Mouse (Mus musculus) retina, adult 2 months (tissue): ENCODE measurements around the gene B3gnt6.
A peak's percentile ranks its signal among the peaks of the same experiment; 100 is the strongest.
"Not testable (repeated sequence)": the region's sequence is repeated elsewhere in the genome, so short reads cannot be mapped to it uniquely, and the experiment has no call there.

Experiments used
- DNase-seq: peaks from one replicate; pipeline ENCODE4 v3.0.0-alpha.2; 2012; ENCODE audit warnings: low read depth, low spot score

B3gnt6 gene

GRCm38 (mm10) chr7:98199381-98199780 is at the start of gene B3gnt6:
Gene B3gnt6 (minus strand): TSS chr7:98199481.
- no peak for DNase-seq

DNA sequence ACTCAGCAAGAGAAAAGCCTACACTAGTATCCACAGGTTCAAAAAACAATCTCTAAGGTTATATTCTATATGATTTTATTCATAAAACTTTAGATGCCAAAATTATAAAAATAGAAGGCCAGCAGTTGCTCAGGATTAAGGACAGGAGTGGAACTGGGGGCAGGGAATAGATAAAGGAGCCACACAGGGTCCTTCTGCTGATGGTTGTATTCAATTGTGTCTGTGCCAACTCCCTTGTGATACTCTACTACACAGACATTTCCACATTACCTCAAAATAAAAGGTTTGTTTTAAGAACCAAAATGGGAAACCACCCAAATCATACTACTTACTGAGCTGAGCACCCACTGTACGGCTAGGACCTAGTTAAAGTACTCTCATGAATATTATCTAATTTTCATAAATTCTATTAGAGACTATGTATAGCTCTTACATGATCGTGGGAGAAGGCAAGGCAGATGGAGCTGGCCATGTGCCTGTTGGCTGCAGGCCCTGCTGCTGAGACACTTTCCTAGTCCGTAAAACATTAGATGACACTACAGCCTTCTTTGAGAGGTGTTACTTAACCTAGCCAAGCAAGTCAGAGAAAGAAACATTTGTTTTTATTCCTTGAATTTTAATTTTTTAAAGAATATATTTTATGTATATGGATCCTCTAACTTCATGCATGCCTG is 37.5 kb upstream of the B3gnt6 start:
- DNase-seq: no peak

- no peak for DNase-seq
Observed at GRCm38 (mm10) chr7:98223796-98224195, 24.5 kb upstream of the B3gnt6 start.

DNA sequence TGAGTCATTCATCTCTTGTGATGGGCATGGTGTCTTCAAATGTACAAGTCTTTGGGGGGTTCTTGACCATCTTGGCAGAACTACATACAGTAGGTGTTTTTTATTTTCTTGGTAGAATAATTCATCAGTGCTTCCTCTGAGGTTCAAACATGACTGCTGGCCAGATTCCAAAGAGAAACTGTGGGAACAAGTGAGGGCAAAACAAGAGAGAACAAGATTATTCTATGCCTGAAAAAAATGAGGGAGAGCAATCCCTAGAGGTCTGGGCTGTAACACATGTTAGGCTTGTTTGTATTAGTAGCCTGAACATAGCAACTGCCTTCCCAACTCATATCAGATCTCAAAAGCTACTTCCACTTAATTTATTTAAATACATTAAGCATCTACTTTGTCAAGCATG is 17.4 kb upstream of the B3gnt6 start:
- DNase-seq: no peak

- no peak for DNase-seq
Observed at GRCm38 (mm10) chr7:98202946-98203345, 3.7 kb upstream of the B3gnt6 start.

- no peak for DNase-seq
Observed at GRCm38 (mm10) chr7:98201493-98202028, 2.3 kb upstream of the B3gnt6 start.

GRCm38 (mm10) chr7:98200396-98200795 is 1.1 kb upstream of the B3gnt6 start:
- no peak for DNase-seq

GRCm38 (mm10) chr7:98195151-98195801 is 4.0 kb downstream of the B3gnt6 start:
- DNase-seq: no peak

GRCm38 (mm10) chr7:98194026-98194792 is 5.1 kb downstream of the B3gnt6 start:
- no peak for DNase-seq

DNA sequence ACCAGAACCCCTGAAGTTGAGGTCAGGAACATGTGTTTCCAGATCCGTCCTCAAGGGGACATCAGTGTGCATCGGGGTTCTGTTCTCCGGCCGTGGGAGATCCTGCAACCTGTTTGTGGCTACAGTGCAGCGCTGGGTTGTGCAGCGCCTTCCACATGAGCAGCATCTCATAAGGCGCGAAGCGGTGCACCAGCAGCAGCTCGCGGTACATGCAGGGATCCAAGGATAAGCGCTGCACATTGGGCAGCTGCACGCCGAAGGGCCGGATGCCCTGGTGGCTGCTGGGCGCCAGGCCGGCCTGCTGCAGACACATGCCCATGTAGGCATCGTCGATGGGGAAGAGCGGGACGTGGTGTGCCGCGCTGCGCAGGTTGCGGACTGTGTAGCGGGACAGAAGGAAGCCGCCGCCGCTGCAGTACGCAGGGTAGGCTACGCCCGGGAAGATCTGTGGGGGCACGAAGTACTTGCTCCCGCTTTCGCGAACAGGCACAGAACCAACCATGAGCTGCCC is 5.7 kb downstream of the B3gnt6 start:
- no peak for DNase-seq

- no peak for DNase-seq
Observed at GRCm38 (mm10) chr7:98191571-98192250, 7.6 kb downstream of the B3gnt6 start.

DNA sequence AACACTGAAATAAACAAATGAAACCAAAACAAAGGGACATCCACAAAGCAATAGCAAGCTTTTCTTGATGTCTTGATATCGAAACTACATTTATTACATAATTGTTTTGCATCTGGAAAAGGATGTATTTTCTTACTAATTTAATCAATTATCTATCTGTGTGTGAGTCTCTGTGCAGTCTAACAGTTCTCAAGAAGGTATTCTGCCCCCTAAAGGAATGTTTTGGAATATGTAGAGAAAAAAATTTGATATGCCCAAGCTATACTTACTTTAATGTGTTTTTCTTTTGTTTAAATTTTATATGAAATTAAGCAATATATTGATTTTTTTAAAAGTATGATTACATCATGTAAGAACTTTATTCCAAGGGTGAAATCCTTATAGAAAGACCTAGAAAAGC is 8.7 kb downstream of the B3gnt6 start:
- no peak for DNase-seq

- DNase-seq: no peak
Observed at GRCm38 (mm10) chr7:98189745-98190144, 9.5 kb downstream of the B3gnt6 start.

GRCm38 (mm10) chr7:98188680-98189079 is 10.6 kb downstream of the B3gnt6 start:
- DNase-seq: no peak

GRCm38 (mm10) chr7:98188238-98188637 is 11.0 kb downstream of the B3gnt6 start:
- no peak for DNase-seq

DNA sequence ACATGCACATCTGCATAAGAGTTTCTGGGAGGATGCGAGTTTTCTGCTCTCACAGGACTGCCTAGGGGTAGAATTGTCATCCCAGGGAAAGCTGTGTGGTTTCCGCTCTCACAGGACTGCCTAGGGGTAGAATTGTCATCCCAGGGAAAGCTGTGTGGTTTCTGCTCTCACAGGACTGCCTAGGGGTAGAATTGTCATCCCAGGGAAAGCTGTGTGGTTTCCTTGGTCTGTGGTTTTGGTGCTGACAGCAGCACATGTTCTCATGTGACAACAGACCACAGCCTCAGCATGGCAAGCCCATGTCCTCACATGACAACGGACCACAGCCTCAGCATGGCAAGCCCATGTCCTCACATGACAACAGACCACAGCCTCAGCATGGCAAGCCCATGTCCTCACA is 11.9 kb downstream of the B3gnt6 start:
- DNase-seq: not testable (repeated sequence)

- DNase-seq: no peak
Observed at GRCm38 (mm10) chr7:98186637-98187036, 12.6 kb downstream of the B3gnt6 start.

- DNase-seq: no peak
Observed at GRCm38 (mm10) chr7:98185326-98185725, 14.0 kb downstream of the B3gnt6 start.

- DNase-seq: no peak
Observed at GRCm38 (mm10) chr7:98178560-98179231, 20.6 kb downstream of the B3gnt6 start.

GRCm38 (mm10) chr7:98177929-98178559 is 21.2 kb downstream of the B3gnt6 start, which contains the start of gene Capn5:
Gene Capn5 (minus strand): TSS chr7:98178274.
- peak; percentile 40 for DNase-seq

- no peak for DNase-seq
Observed at GRCm38 (mm10) chr7:98177566-98177928, 21.7 kb downstream of the B3gnt6 start.
